Mouse (Mus musculus) ovary, postnatal 36 days (tissue): ENCODE measurements around the gene Fkbpl.
A peak's percentile ranks its signal among the peaks of the same experiment; 100 is the strongest.

Source experiments
- DNase-seq: peaks from one replicate; pipeline ENCODE4 v3.0.0; 2022; ENCODE audit warnings: low spot score, mixed read lengths

Gene Fkbpl

GRCm38 (mm10) chr17:34648141-34648890, 3.8 kb downstream of the Fkbpl start:
- no peak for DNase-seq

GRCm38 (mm10) chr17:34649106-34649864, 4.7 kb downstream of the Fkbpl start:
- DNase-seq, result no peak

- no peak for DNase-seq
Observed at GRCm38 (mm10) chr17:34650781-34651180, 6.2 kb downstream of the Fkbpl start.

- DNase-seq, result peak; percentile 62
Observed at GRCm38 (mm10) chr17:34651507-34652221, 7.1 kb downstream of the Fkbpl start.

- DNase-seq, result no peak
Observed at GRCm38 (mm10) chr17:34652546-34652945, 8.0 kb downstream of the Fkbpl start.

- DNase-seq, result no peak
Observed at GRCm38 (mm10) chr17:34652985-34653384, 8.4 kb downstream of the Fkbpl start.

GRCm38 (mm10) chr17:34653746-34654285, 9.3 kb downstream of the Fkbpl start:
- no peak for DNase-seq

GRCm38 (mm10) chr17:34654392-34654791, 9.8 kb downstream of the Fkbpl start:
- no peak for DNase-seq

GRCm38 (mm10) chr17:34655160-34655559, 10.6 kb downstream of the Fkbpl start:
- peak; percentile 56 for DNase-seq

GRCm38 (mm10) chr17:34655581-34655991, 11.0 kb downstream of the Fkbpl start:
- DNase-seq, result peak; percentile 76

GRCm38 (mm10) chr17:34656666-34657065, 12.1 kb downstream of the Fkbpl start:
- DNase-seq, result no peak

GRCm38 (mm10) chr17:34657271-34657670, 12.7 kb downstream of the Fkbpl start:
- no peak for DNase-seq

- DNase-seq, result no peak
Observed at GRCm38 (mm10) chr17:34658145-34658544, 13.6 kb downstream of the Fkbpl start.

GRCm38 (mm10) chr17:34658591-34658990, 14.0 kb downstream of the Fkbpl start:
- DNase-seq, result no peak

GRCm38 (mm10) chr17:34659181-34659896, 14.8 kb downstream of the Fkbpl start:
- DNase-seq, result no peak

GRCm38 (mm10) chr17:34659897-34660214, 15.3 kb downstream of the Fkbpl start:
- no peak for DNase-seq

- no peak for DNase-seq
Observed at GRCm38 (mm10) chr17:34660259-34660820, 15.8 kb downstream of the Fkbpl start.

- no peak for DNase-seq
Observed at GRCm38 (mm10) chr17:34661121-34661591, 16.6 kb downstream of the Fkbpl start.

GRCm38 (mm10) chr17:34662468-34662867, 17.9 kb downstream of the Fkbpl start:
- no peak for DNase-seq

- no peak for DNase-seq
Observed at GRCm38 (mm10) chr17:34662978-34663377, 18.4 kb downstream of the Fkbpl start.

- no peak for DNase-seq
Observed at GRCm38 (mm10) chr17:34663558-34663957, 19.0 kb downstream of the Fkbpl start.
